7 mouse cellular contexts compared by ENCODE assay signal in genomic region chr2:181032407-181032806, GRCm38 (mm10). TPM values are rescaled to one million over a fixed set of nuclear protein-coding genes. Genes with fewer than 3 reads are reported as not detected.
A peak's percentile ranks its signal among the peaks of the same experiment; 100 is the strongest.
DNase-seq lines count a peak whose midpoint lies in the region; ATAC-seq lines count a peak whose summit lies in the region.

No protein-coding gene starts in this region.

- peak; percentile 39 to 52 for DNase-seq in kidney, postnatal 4 days
- DNase-seq in kidney, postnatal 14 days: no peak
- DNase-seq in testis, postnatal 10 days (ENCODE audit: low spot score): peak; percentile 55
- no peak for DNase-seq in testis, postnatal 14 days (ENCODE audit: low spot score)
- DNase-seq in embryo, embryonic 10.5 days (ENCODE audit: low spot score): peak; percentile 26
- DNase-seq in retina, postnatal 7 days (ENCODE audit: low read depth, low spot score): peak; percentile 50

- no peak for ATAC-seq in megakaryocyte progenitor cell, adult 5-6 weeks (replicated peaks; ENCODE audit: poor library complexity)

RNA-seq across cellular contexts. Expression of gene Chrna4, which starts 10.9 kb away (rescaled TPM):
- not detected in 2 replicates for total RNA-seq in megakaryocyte progenitor cell, adult 5-6 weeks (2015)
- total RNA-seq in megakaryocyte progenitor cell, adult 5-6 weeks (2017): not detected in 2 replicates

RNA-seq across cellular contexts. Expression of gene Col20a1, which starts 46.1 kb away (rescaled TPM):
- 0.12 and 0.42 TPM in 2 replicates for total RNA-seq in megakaryocyte progenitor cell, adult 5-6 weeks (2015)
- total RNA-seq in megakaryocyte progenitor cell, adult 5-6 weeks (2017): 0.10 TPM in 1 of 2 replicates, not detected in the other

Comparison
In these comparisons a context has a peak if more than half of its experiments do, and no peak if none do; other contexts are left out.
1. DNase-seq: peak in kidney, postnatal 4 days (2 of 2), testis, postnatal 10 days (single experiment), embryo, embryonic 10.5 days (single experiment) and retina, postnatal 7 days (single experiment); none in kidney, postnatal 14 days (single experiment) and testis, postnatal 14 days (single experiment).